In the genomic region with DNA sequence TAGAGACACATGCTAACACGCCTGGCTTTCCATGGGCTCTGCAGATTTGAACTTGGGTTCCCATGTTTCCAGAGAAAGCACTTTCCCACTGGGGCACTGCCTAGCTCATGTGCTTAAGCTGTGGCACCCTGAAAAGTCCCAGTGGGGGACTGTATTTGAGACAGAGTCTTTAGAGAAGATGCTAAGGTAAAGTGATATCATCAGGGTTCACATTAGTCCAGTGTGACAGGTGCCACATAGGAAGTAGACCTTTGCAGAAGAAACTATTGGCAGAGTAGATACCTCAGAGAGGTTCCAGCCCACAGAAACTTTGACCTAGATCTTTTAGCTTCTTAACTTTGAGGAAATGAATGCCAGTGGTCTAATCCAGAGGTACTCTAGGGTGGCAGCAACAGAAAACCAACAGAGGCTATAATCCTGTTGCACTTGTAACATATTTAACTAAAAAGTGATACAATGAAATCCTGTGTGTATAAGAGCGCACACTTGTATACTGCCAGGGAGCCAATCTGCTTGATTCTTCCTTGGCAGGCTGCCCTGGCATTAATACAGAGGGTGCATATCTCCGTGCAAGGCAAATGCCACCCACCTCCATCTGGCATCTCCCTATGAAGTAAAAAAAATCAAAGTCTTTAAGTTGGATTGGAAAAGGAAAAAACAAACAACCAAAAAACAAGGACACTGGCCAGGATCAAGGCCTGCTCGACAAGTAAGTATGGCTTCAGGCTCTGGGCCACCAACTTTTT, we compare ENCODE assay signal across 9 mouse cellular contexts.
DNase-seq lines count a peak whose midpoint lies in the region; ATAC-seq and TF ChIP-seq lines count a peak whose summit lies in the region.
"Had no signal": no experiment of that assay in that cellular context is flagged by ENCODE, and none has a peak within 500 bp of the region (broad histone marks: within the 10 kb centered on the region; RNA-seq: fewer than 3 reads in every experiment).

No protein-coding gene starts in this region.

- no peak for TF ChIP-seq POLR2A in kidney, adult 2 months (IDR thresholded peaks at IDR 0.05; ENCODE audit: low read depth, low read length)

- no peaks in the 10 kb centered on the region for H3K4me1 ChIP-seq in midbrain, embryonic 14.5 days (ENCODE audit: control insufficient read depth, insufficient read depth, low read length)
- no peaks in the 10 kb centered on the region for H3K4me1 ChIP-seq in midbrain, embryonic 11.5 days (ENCODE audit: control insufficient read depth, insufficient read depth, low read length)
- H3K4me1 ChIP-seq in forebrain, postnatal 0 days (ENCODE audit: insufficient read depth), result no peaks in the 10 kb centered on the region
- H3K4me1 ChIP-seq in kidney, adult 2 months (ENCODE audit: control insufficient read depth, insufficient read depth, low read length), result no peaks in the 10 kb centered on the region

- no peak for ATAC-seq in midbrain, embryonic 14.5 days (ENCODE audit: low FRiP score, low TSS enrichment)
- no peak for ATAC-seq in midbrain, embryonic 11.5 days (ENCODE audit: low FRiP score)
- peak; percentile 74 for ATAC-seq in forebrain, postnatal 0 days

- no peak overlapping the region for H3K4me3 ChIP-seq in midbrain, embryonic 14.5 days (replicated peaks; ENCODE audit: low read depth, low read length)
- H3K4me3 ChIP-seq in midbrain, embryonic 11.5 days (ENCODE audit: low read depth, low read length), result no peak overlapping the region
- H3K4me3 ChIP-seq in forebrain, postnatal 0 days (ENCODE audit: low read depth, low read length), result no peak overlapping the region
- no peak overlapping the region for H3K4me3 ChIP-seq in kidney, adult 2 months (ENCODE audit: insufficient read depth, low read depth, low read length)

- DNase-seq in midbrain, embryonic 14.5 days, result peak; percentile 20
- DNase-seq in midbrain, embryonic 11.5 days (ENCODE audit: low spot score, missing footprints), result no peak
- DNase-seq in forebrain, postnatal 0 days, result peak; percentile 76
- DNase-seq in left cerebral cortex, adult 11 months (ENCODE audit: low spot score), result peak; percentile 55
- DNase-seq in testis, postnatal 14 days (ENCODE audit: low spot score), result peak; percentile 49
- DNase-seq in kidney, adult 2 months, result no peak
- DNase-seq in gastrocnemius, postnatal 4 days (ENCODE audit: low spot score in 2 of 2), result no peak
- DNase-seq in B cell, adult 2 months, result no peak
- DNase-seq: lung, embryonic 14.5 days had no signal

- no peaks in the 10 kb centered on the region for H3K9me3 ChIP-seq in midbrain, embryonic 14.5 days (ENCODE audit: control insufficient read depth, low read length)
- no peaks in the 10 kb centered on the region for H3K9me3 ChIP-seq in midbrain, embryonic 11.5 days (ENCODE audit: control insufficient read depth, low read length)
- H3K9me3 ChIP-seq in forebrain, postnatal 0 days (ENCODE audit: low read length), result no peaks in the 10 kb centered on the region

- no peak for TF ChIP-seq CTCF in forebrain, postnatal 0 days (IDR thresholded peaks at IDR 0.05; ENCODE audit: low read depth)
- no peak for TF ChIP-seq CTCF in kidney, adult 2 months (conservative IDR thresholded peaks at IDR 0.05; ENCODE audit: insufficient read depth, insufficient read length, low read depth, low read length)

- H3K27me3 ChIP-seq in midbrain, embryonic 14.5 days (ENCODE audit: control insufficient read depth, insufficient read depth, low read length), result no peaks in the 10 kb centered on the region
- no peaks in the 10 kb centered on the region for H3K27me3 ChIP-seq in midbrain, embryonic 11.5 days (ENCODE audit: control insufficient read depth, insufficient read depth, low read length)
- no peaks in the 10 kb centered on the region for H3K27me3 ChIP-seq in forebrain, postnatal 0 days (ENCODE audit: insufficient read depth, low read length)
- no peaks in the 10 kb centered on the region for H3K27me3 ChIP-seq in kidney, adult 2 months (replicated peaks; ENCODE audit: control insufficient read depth, insufficient read depth, low read length)

- WGBS in midbrain, embryonic 14.5 days, result 85% methylated on average over 4 of the region's 4 CpGs
- 90% methylated on average over 4 of the region's 4 CpGs for WGBS in midbrain, embryonic 11.5 days
- 46% methylated on average over 4 of the region's 4 CpGs for WGBS in forebrain, postnatal 0 days
- WGBS in kidney, adult 2 months, result 68% methylated on average over 4 of the region's 4 CpGs

- no peak overlapping the region for H3K9ac ChIP-seq in midbrain, embryonic 14.5 days (replicated peaks; ENCODE audit: low read length)
- no peak overlapping the region for H3K9ac ChIP-seq in midbrain, embryonic 11.5 days (ENCODE audit: low read length)
- H3K9ac ChIP-seq in forebrain, postnatal 0 days, result no peak overlapping the region
- H3K9ac ChIP-seq: lung, embryonic 14.5 days had no signal

- no peak overlapping the region for H3K27ac ChIP-seq in midbrain, embryonic 14.5 days (replicated peaks; ENCODE audit: low read depth, low read length)
- H3K27ac ChIP-seq in midbrain, embryonic 11.5 days (ENCODE audit: low read depth, low read length), result no peak overlapping the region
- H3K27ac ChIP-seq in forebrain, postnatal 0 days (ENCODE audit: low read depth, low read length), result no peak overlapping the region
- no peak overlapping the region for H3K27ac ChIP-seq in kidney, adult 2 months (ENCODE audit: insufficient read depth, low read depth, low read length)

- no peaks in the 10 kb centered on the region for H3K36me3 ChIP-seq in midbrain, embryonic 14.5 days (ENCODE audit: control insufficient read depth, insufficient read depth, low read length)
- no peaks in the 10 kb centered on the region for H3K36me3 ChIP-seq in midbrain, embryonic 11.5 days (ENCODE audit: control insufficient read depth, insufficient read depth, low read length)
- peaks cover 21% of the 10 kb centered on the region for H3K36me3 ChIP-seq in forebrain, postnatal 0 days (ENCODE audit: insufficient read depth)
- H3K36me3 ChIP-seq in kidney, adult 2 months (ENCODE audit: control insufficient read depth, insufficient read depth, low read length), result peaks cover 1% of the 10 kb centered on the region; the same call in 1 of the 2 replicates

- no peak overlapping the region for H3K4me2 ChIP-seq in midbrain, embryonic 14.5 days (ENCODE audit: low read length)
- H3K4me2 ChIP-seq in midbrain, embryonic 11.5 days, result no peak overlapping the region
- H3K4me2 ChIP-seq in forebrain, postnatal 0 days (ENCODE audit: low read depth), result no peak overlapping the region
- H3K4me2 ChIP-seq: lung, embryonic 14.5 days had no signal

Comparison
In these comparisons a context has a peak if more than half of its experiments do, and no peak if none do; other contexts are left out.
1. DNase-seq: peak in midbrain, embryonic 14.5 days (single experiment), forebrain, postnatal 0 days (single experiment), left cerebral cortex, adult 11 months (single experiment) and testis, postnatal 14 days (single experiment); none in midbrain, embryonic 11.5 days (single experiment), kidney, adult 2 months (single experiment), gastrocnemius, postnatal 4 days (0 of 2) and B cell, adult 2 months (0 of 2).